Mouse (Mus musculus) left cerebral cortex, adult 6 months (tissue): Measurements from ENCODE around the gene Cmas. TPM values are rescaled to one million over a fixed set of nuclear protein-coding genes. Genes with fewer than 3 reads are reported as not detected.

ENCODE experiments used
- long read RNA-seq, 2 experiments: library from polyadenylated mRNA; unstranded; transcript quantifications; one replicate each; pipeline ENCODE4 v2.0.0; 2019 to 2020
- polyA plus RNA-seq: library from polyadenylated mRNA; unstranded; fragments of <200 nt; fragmentation: Nextera tagmentation; gene quantifications from 2 replicates; pipeline ENCODE4 v1.2.3, GENCODE M21; 2021

The Cmas gene
- 44.0 and 138 TPM in 2 replicates for polyA plus RNA-seq
- long read RNA-seq, experiment 1, transcript Cmas-201 (8 exons, 1,760 nt): major isoform, 141 of 167 reads
- long read RNA-seq, experiment 1, partial matches to known transcripts: 6 of 167 reads
- long read RNA-seq, experiment 1, other reads (novel, unspliced or antisense): 20 of 167 reads
- long read RNA-seq, experiment 2, transcript Cmas-201 (8 exons, 1,760 nt): major isoform, 38 of 67 reads
- long read RNA-seq, experiment 2, partial matches to known transcripts: 23 of 67 reads
- long read RNA-seq, experiment 2, other reads (novel, unspliced or antisense): 5 of 67 reads

DNA sequence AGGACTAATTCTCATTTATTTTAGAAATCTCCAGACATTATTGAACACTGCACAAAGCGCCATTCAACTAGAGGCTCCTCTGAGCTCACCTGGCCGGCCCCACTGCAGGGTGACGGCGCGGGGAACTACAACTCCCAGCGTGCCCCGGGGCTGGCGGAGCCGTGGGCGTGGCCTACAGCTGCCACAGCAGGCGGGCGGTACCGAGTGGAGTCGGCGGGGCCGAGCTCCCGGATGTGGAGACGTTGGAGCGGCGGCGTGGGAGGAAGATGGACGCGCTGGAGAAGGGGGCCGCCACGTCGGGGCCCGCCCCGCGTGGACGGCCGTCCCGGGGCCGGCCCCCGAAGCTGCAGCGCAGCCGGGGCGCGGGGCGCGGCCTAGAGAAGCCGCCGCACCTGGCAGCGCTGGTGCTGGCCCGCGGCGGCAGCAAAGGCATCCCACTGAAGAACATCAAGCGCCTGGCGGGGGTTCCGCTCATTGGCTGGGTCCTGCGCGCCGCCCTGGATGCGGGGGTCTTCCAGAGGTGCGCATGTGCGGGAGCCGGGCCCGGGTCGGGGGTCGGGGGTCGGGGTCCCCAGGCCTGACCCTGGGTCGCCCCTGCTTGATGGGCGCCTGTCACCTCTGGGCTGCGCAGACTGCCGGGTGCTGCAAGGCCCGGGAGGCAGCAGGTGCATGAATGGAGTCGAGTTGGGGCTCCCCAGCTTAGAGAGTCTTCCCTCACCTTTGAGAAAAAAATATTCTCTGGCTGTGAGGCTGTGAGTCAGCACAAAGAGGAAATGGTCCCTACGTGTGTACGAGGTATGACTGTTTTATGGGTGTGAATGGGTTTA is at the start of gene Cmas:
Gene Cmas, plus strand, starts transcription at position 180 of the 827 bp plus-strand sequence.

DNA sequence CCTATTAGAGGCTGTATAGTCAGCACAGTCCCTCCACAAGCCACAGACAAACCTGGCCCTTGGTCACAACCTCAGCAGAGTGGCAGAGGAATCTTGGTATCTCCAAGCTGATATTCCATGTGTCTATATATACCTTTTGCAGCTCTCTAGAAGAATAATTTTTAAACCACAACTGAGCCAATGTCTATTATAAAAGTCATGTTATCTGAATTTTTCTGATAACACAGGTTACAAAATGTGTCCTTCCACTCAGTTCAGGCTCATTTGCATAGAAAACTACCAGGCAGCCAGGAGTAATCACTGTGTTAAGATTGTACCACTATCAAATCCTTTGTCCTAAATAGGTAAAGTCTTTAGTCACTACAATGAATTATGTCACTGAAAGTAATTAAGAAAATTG is 47.9 kb downstream of the Cmas start, which contains the start of gene Sult6b2:
Gene Sult6b2, minus strand, starts transcription at position 101 of the 400 bp plus-strand sequence.

Other genes starting within 250 kb of the Cmas start
- gene Ldhb, start 248.7 kb upstream of the Cmas start, polyA plus RNA-seq: 1,492 and 1,845 TPM in 2 replicates
- gene Kcnj8, start 185.1 kb upstream of the Cmas start, polyA plus RNA-seq: 2.9 and 4.9 TPM in 2 replicates
- gene Abcc9, start 54.4 kb upstream of the Cmas start, polyA plus RNA-seq: 0.84 and 1.6 TPM in 2 replicates
- gene Sult6b2, start 47.8 kb downstream of the Cmas start, polyA plus RNA-seq: 0.09 and 0.12 TPM in 2 replicates
- 2.6 and 3.4 TPM in 2 replicates for gene St8sia1, start 207.8 kb downstream of the Cmas start, polyA plus RNA-seq